Mouse (Mus musculus) heart, adult 2 months (tissue): ENCODE measurements around the gene Coro7. TPM values are rescaled to one million over a fixed set of nuclear protein-coding genes. Genes with fewer than 3 reads are reported as not detected.
A peak's percentile ranks its signal among the peaks of the same experiment; 100 is the strongest.

Experiments used
- DNase-seq, 2 experiments: peaks; one replicate each; pipeline ENCODE4 v3.0.0; 2021
- H3K27ac ChIP-seq: fragments of 200-600 bp; 2 replicates; pipeline ENCODE4 v1.8.1; 2022
- H3K27me3 ChIP-seq: fragments of 200-500 bp; 2 replicates; pipeline ENCODE4 v1.6.1; 2012; ENCODE audit warnings: mild to moderate bottlenecking, low read length, inconsistent platforms, mixed read lengths; ENCODE audit not compliant: control insufficient read depth, insufficient read depth
- H3K36me3 ChIP-seq: fragments of 200-500 bp; 2 replicates; pipeline ENCODE4 v1.6.1; 2012; ENCODE audit warnings: low read length, inconsistent platforms; ENCODE audit not compliant: control insufficient read depth, insufficient read depth
- H3K4me1 ChIP-seq: fragments of 200-500 bp; 2 replicates; pipeline ENCODE4 v1.6.1; 2011; ENCODE audit warnings: low read length; ENCODE audit not compliant: control insufficient read depth, insufficient read depth
- H3K4me3 ChIP-seq: fragments of 200-600 bp; 2 replicates; pipeline ENCODE4 v1.8.1; 2022
- H3K79me2 ChIP-seq: fragments of 200-500 bp; replicated peaks from 2 replicates; pipeline ENCODE4 v1.6.1; 2012; ENCODE audit warnings: mild to moderate bottlenecking, inconsistent platforms, low read length, moderate library complexity, mixed read lengths; ENCODE audit not compliant: control insufficient read depth, insufficient read depth
- H3K9ac ChIP-seq: fragments of 200-500 bp; 2 replicates; pipeline ENCODE4 v1.6.1; 2012; ENCODE audit warnings: low read depth, mild to moderate bottlenecking, control low read depth, inconsistent platforms, low read length, mixed read lengths
- CTCF ChIP-seq: fragments of 200-600 bp; IDR thresholded peaks from 2 replicates; pipeline ENCODE4 v1.8.1; 2022; ENCODE audit warnings: antibody characterized with exemption, mild to moderate bottlenecking, moderate library complexity
- EP300 ChIP-seq: fragments of 200-500 bp; IDR thresholded peaks from 2 replicates; pipeline ENCODE4 v1.6.1; 2011; ENCODE audit warnings: low read depth, low read length, control low read depth; ENCODE audit not compliant: insufficient read depth
- POLR2A ChIP-seq: fragments of 200-500 bp; IDR thresholded peaks from 2 replicates; pipeline ENCODE4 v1.6.1; 2011; ENCODE audit warnings: mild to moderate bottlenecking, low read depth, low read length, control low read depth; ENCODE audit not compliant: insufficient read depth
- WGBS: fragments of 180-500 bp; shearing (Covaris S2); methylation state at CpG from one replicate; pipeline ENCODE4 v1.1.7; 2018; 5-methylcytosine and 5-hydroxymethylcytosine counted together
- intact Hi-C: fragments of 180-260 bp; cut with DNase I; formaldehyde crosslinking; loops from one replicate; pipeline ENCODE4 v1.15.1; 2025
- polyA plus RNA-seq: library from polyadenylated mRNA; depleted of rRNA; stranded (reverse); fragments of >200 nt; gene quantifications from 2 replicates; pipeline ENCODE4 v1.2.3, GENCODE M21; 2012
- total RNA-seq, 2 experiments: library from RNA; stranded (reverse); gene quantifications; 2 replicates each; pipeline ENCODE4 v1.2.3; 2021

Coro7 gene
- total and polyA plus RNA-seq, 3 experiments = 14.6 to 22.8 (median 15.9) TPM

DNA sequence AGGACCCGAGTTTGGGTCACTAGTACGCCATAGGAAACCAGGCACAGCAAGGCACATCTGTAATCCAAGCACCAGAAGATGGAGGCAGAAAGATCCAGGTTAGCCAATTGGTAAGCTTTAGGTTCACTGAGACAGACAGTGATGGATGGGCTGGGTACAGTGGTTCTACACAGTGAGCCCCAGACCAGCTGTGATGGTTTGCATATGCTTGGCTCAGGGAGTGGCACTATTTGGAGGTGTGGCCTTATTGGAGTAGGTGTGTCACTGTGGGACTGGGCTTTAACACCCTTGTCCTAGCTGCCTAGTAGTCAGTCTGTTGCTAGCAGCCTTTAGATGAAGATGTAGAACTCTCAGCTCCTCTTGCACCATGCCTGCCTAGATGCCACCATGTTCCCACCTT lies 15.8 kb downstream of the Coro7 start:
- TF ChIP-seq CTCF = no peak
- Histone ChIP-seq H3K9ac (no peak overlapping the region), H3K79me2 (no peaks in the 10 kb centered on the region), H3K4me3 (no peak overlapping the region), H3K27ac (no peak overlapping the region), H3K4me1 (no peaks in the 10 kb centered on the region; the same call in 1 of the 2 replicates), H3K36me3 (no peaks in the 10 kb centered on the region), H3K27me3 (no peaks in the 10 kb centered on the region)
- intact Hi-C loops = no loop called here
- no peak for DNase-seq
- WGBS = 90% methylated on average over 2 of the region's 2 CpGs

DNA sequence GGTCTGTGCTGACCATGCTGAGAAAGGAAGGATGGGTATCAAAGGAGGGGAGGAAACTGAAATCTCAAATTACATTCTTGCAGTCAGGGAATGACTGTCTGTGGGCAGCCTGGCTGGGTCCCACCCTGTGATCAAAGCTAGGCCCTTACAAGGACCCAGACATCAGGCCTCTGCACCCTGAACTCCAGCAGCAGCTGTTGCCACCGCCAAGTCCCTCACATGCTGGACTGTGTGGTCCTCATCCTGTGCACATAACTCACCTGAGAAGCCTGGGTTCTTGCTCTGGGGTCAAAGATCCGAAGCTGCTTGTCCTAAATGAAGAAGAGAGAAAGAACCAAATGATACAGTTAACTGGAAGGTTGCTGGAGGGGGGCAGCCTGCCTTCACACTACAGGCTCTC lies 18.0 kb downstream of the Coro7 start:
- Histone ChIP-seq H3K27ac (no peak overlapping the region), H3K9ac (no peak overlapping the region), H3K4me3 (no peak overlapping the region), H3K4me1 (no peaks in the 10 kb centered on the region; the same call in 1 of the 2 replicates), H3K79me2 (no peaks in the 10 kb centered on the region), H3K36me3 (no peaks in the 10 kb centered on the region), H3K27me3 (no peaks in the 10 kb centered on the region)
- no peak for TF ChIP-seq CTCF
- no peak for TF ChIP-seq EP300
- TF ChIP-seq POLR2A = no peak
- no peak for DNase-seq
- 92% methylated on average over 2 of the region's 2 CpGs for WGBS
- intact Hi-C loops = no loop called here

DNA sequence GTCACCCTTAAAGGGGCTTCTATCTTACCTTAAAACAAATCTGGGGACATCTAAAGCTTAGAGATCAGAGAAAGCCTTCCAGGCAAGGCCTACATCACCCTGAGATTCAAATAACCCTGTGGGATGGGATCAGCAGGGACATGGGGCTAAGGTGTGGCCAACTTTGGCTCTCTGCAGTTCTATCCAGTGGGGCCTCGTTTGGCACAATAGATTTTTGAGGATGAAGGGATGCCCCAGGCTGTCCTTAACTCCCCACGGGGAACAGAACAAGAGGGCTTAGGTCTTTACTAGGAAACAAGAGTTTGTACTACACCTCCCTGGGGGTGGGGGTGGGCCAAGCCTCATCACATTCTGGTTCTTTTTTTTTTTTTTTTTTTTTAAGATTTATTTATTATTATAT lies 20.3 kb downstream of the Coro7 start:
- no peak for DNase-seq
- Histone ChIP-seq H3K9ac (no peak overlapping the region), H3K27me3 (no peaks in the 10 kb centered on the region), H3K27ac (peak overlapping the region; percentile 11; the same call in 1 of the 2 replicates), H3K4me1 (peaks cover 7% of the 10 kb centered on the region), H3K36me3 (no peaks in the 10 kb centered on the region), H3K79me2 (no peaks in the 10 kb centered on the region), H3K4me3 (no peak overlapping the region)
- intact Hi-C loops = no loop called here
- 54% methylated on average over 2 of the region's 2 CpGs for WGBS
- TF ChIP-seq POLR2A = no peak
- no peak for TF ChIP-seq CTCF
- TF ChIP-seq EP300 = no peak

GRCm38 (mm10) chr16:4658781-4659245 lies 20.8 kb downstream of the Coro7 start:
- Histone ChIP-seq H3K4me3 (no peak overlapping the region), H3K27me3 (no peaks in the 10 kb centered on the region), H3K79me2 (no peaks in the 10 kb centered on the region), H3K36me3 (no peaks in the 10 kb centered on the region), H3K27ac (no peak overlapping the region; the same call in 1 of the 2 replicates), H3K9ac (no peak overlapping the region), H3K4me1 (peaks cover 7% of the 10 kb centered on the region)
- intact Hi-C loops = no loop called here
- 54% methylated on average over 11 of the region's 11 CpGs for WGBS
- DNase-seq = peak; percentile 27 to 43
- TF ChIP-seq EP300 (no peak), POLR2A (no peak), CTCF (no peak)

DNA sequence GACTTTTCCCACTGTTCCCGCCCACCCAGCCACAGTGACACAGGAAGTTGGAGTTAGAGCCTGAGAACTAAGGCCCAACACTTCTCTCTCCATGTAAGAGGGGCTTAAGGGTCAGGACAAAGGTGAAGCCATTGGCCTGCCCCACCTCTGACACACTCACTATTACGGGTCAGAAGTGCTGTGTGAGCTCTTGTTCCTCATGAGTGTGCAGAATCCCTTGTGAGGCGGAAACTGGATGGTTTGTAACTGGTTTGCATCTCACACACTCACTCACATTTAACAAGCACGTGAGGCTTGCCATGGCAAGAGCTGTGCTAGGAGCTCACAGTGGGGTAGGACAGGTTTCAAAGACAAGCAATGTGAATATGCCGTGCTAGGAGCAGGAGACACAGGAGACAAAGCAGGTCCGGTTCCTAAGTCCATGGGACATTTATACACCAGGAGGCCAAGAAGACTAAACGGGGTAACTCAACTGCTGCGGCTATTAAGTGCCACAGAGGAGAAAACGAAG lies 23.0 kb downstream of the Coro7 start:
- TF ChIP-seq CTCF (no peak), POLR2A (no peak), EP300 (no peak)
- peak overlapping the region; percentile 72 for H3K27ac ChIP-seq
- no peaks in the 10 kb centered on the region for H3K79me2 ChIP-seq
- H3K4me1 ChIP-seq = peaks cover 10% of the 10 kb centered on the region
- intact Hi-C loops = no loop called here
- H3K36me3 ChIP-seq = no peaks in the 10 kb centered on the region
- DNase-seq = peak in 1 of 2 experiments; percentile 18
- 71% methylated on average over 9 of the region's 9 CpGs for WGBS
- no peaks in the 10 kb centered on the region for H3K27me3 ChIP-seq
- H3K9ac ChIP-seq = no peak overlapping the region
- H3K4me3 ChIP-seq = no peak overlapping the region

GRCm38 (mm10) chr16:4655764-4656570 lies 23.6 kb downstream of the Coro7 start:
- intact Hi-C loops = loop anchor here (2.0 kb wide), 1 partner anchor 25 kb away; no protein-coding TSS in a partner anchor
- H3K4me1 ChIP-seq = peaks cover 12% of the 10 kb centered on the region
- DNase-seq = peak; percentile 39 to 41
- no peak overlapping the region for H3K4me3 ChIP-seq
- no peaks in the 10 kb centered on the region for H3K79me2 ChIP-seq
- H3K27ac ChIP-seq = peak overlapping the region; percentile 72
- H3K27me3 ChIP-seq = no peaks in the 10 kb centered on the region
- no peak overlapping the region for H3K9ac ChIP-seq
- 33% methylated on average over 11 of the region's 11 CpGs for WGBS
- H3K36me3 ChIP-seq = no peaks in the 10 kb centered on the region
- TF ChIP-seq POLR2A = no peak
- peak; percentile 29 for TF ChIP-seq CTCF
- 0 out of 2 replicates have a peak, but pooled peaks have one; percentile 13 for TF ChIP-seq EP300
